Mouse (Mus musculus): ENCODE measurements around the gene Spata45. TPM values are rescaled to one million over a fixed set of nuclear protein-coding genes. Genes with fewer than 3 reads are reported as not detected.
A peak's percentile ranks its signal among the peaks of the same experiment; 100 is the strongest.

Spata45 gene
- polyA plus RNA-seq, 1 experiment from 2014 or later = not detected

GRCm38 (mm10) chr1:191070259-191070658 is 33.8 kb downstream of the Spata45 start:
- no peak overlapping the region for H3K4me2 ChIP-seq (ENCODE audit: low read depth, low read length)
- ATAC-seq (ENCODE audit: insufficient read depth, low FRiP score) = no peak
- 86% methylated on average over 4 of the region's 4 CpGs for WGBS
- no peaks in the 10 kb centered on the region for H3K27me3 ChIP-seq (ENCODE audit: control insufficient read depth, insufficient read depth, low read length)
- H3K36me3 ChIP-seq (ENCODE audit: control insufficient read depth, insufficient read depth, low read length) = peaks cover 10% of the 10 kb centered on the region
- H3K4me1 ChIP-seq (ENCODE audit: control insufficient read depth, insufficient read depth, low read length) = no peaks in the 10 kb centered on the region; the same call in 1 of the 2 replicates
- H3K9ac ChIP-seq (ENCODE audit: low read length) = no peak overlapping the region
- no peak overlapping the region for H3K4me3 ChIP-seq (replicated peaks; ENCODE audit: low read length)
- H3K27ac ChIP-seq (ENCODE audit: low read length) = no peak overlapping the region
- no peaks in the 10 kb centered on the region for H3K9me3 ChIP-seq (replicated peaks; ENCODE audit: control insufficient read depth, low read length)

GRCm38 (mm10) chr1:191071613-191072012 is 35.2 kb downstream of the Spata45 start:
- no peak overlapping the region for H3K4me3 ChIP-seq (replicated peaks; ENCODE audit: low read length)
- ATAC-seq (ENCODE audit: insufficient read depth, low FRiP score) = no peak
- H3K4me2 ChIP-seq (ENCODE audit: low read depth, low read length) = no peak overlapping the region
- H3K9me3 ChIP-seq (replicated peaks; ENCODE audit: control insufficient read depth, low read length) = no peaks in the 10 kb centered on the region
- peaks cover 10% of the 10 kb centered on the region; the same call in 1 of the 2 replicates for H3K36me3 ChIP-seq (ENCODE audit: control insufficient read depth, insufficient read depth, low read length)
- H3K27ac ChIP-seq (ENCODE audit: low read length) = no peak overlapping the region
- H3K27me3 ChIP-seq (ENCODE audit: control insufficient read depth, insufficient read depth, low read length) = no peaks in the 10 kb centered on the region
- no peak overlapping the region for H3K9ac ChIP-seq (ENCODE audit: low read length)
- 80% methylated on average over 6 of the region's 6 CpGs for WGBS
- no peaks in the 10 kb centered on the region; the same call in 1 of the 2 replicates for H3K4me1 ChIP-seq (ENCODE audit: control insufficient read depth, insufficient read depth, low read length)

- no peak overlapping the region for H3K9ac ChIP-seq (ENCODE audit: low read length)
- peaks cover 17% of the 10 kb centered on the region; the same call in 1 of the 2 replicates for H3K36me3 ChIP-seq (ENCODE audit: control insufficient read depth, insufficient read depth, low read length)
- no peaks in the 10 kb centered on the region for H3K27me3 ChIP-seq (ENCODE audit: control insufficient read depth, insufficient read depth, low read length)
- no peak overlapping the region for H3K4me3 ChIP-seq (replicated peaks; ENCODE audit: low read length)
- 86% methylated on average over 16 of the region's 16 CpGs for WGBS
- no peaks in the 10 kb centered on the region; the same call in 1 of the 2 replicates for H3K4me1 ChIP-seq (ENCODE audit: control insufficient read depth, insufficient read depth, low read length)
- H3K4me2 ChIP-seq (ENCODE audit: low read depth, low read length) = no peak overlapping the region
- no peak for ATAC-seq (ENCODE audit: insufficient read depth, low FRiP score)
- H3K27ac ChIP-seq (ENCODE audit: low read length) = peak overlapping the region; percentile 9
- no peaks in the 10 kb centered on the region for H3K9me3 ChIP-seq (replicated peaks; ENCODE audit: control insufficient read depth, low read length)
These were observed 36.0 kb downstream of the Spata45 start for GRCm38 (mm10) chr1:191072329-191072913.

- H3K27me3 ChIP-seq (ENCODE audit: control insufficient read depth, insufficient read depth, low read length) = no peaks in the 10 kb centered on the region
- peaks cover 19% of the 10 kb centered on the region for H3K36me3 ChIP-seq (ENCODE audit: control insufficient read depth, insufficient read depth, low read length)
- ATAC-seq (ENCODE audit: insufficient read depth, low FRiP score) = no peak
- 63% methylated on average over 6 of the region's 6 CpGs for WGBS
- H3K27ac ChIP-seq (ENCODE audit: low read length) = peak overlapping the region; percentile 9
- H3K9ac ChIP-seq (ENCODE audit: low read length) = no peak overlapping the region
- no peak overlapping the region for H3K4me2 ChIP-seq (ENCODE audit: low read depth, low read length)
- H3K9me3 ChIP-seq (replicated peaks; ENCODE audit: control insufficient read depth, low read length) = no peaks in the 10 kb centered on the region
- H3K4me1 ChIP-seq (ENCODE audit: control insufficient read depth, insufficient read depth, low read length) = no peaks in the 10 kb centered on the region; the same call in 1 of the 2 replicates
- H3K4me3 ChIP-seq (replicated peaks; ENCODE audit: low read length) = no peak overlapping the region
These were observed 36.6 kb downstream of the Spata45 start for GRCm38 (mm10) chr1:191073001-191073400.

- peaks cover 20% of the 10 kb centered on the region for H3K36me3 ChIP-seq (ENCODE audit: control insufficient read depth, insufficient read depth, low read length)
These were observed 37.0 kb downstream of the Spata45 start for GRCm38 (mm10) chr1:191073486-191073885.

GRCm38 (mm10) chr1:191075199-191075883 is 38.9 kb downstream of the Spata45 start:
- Histone ChIP-seq H3K27me3 (ENCODE audit: control insufficient read depth, insufficient read depth, low read length) (no peaks in the 10 kb centered on the region), H3K4me3 (replicated peaks; ENCODE audit: low read length) (no peak overlapping the region), H3K4me2 (ENCODE audit: low read depth, low read length) (no peak overlapping the region), H3K9me3 (replicated peaks; ENCODE audit: control insufficient read depth, low read length) (no peaks in the 10 kb centered on the region), H3K4me1 (ENCODE audit: control insufficient read depth, insufficient read depth, low read length) (no peaks in the 10 kb centered on the region; the same call in 1 of the 2 replicates), H3K36me3 (ENCODE audit: control insufficient read depth, insufficient read depth, low read length) (peaks cover 16% of the 10 kb centered on the region), H3K9ac (ENCODE audit: low read length) (no peak overlapping the region), H3K27ac (ENCODE audit: low read length) (0 out of 2 replicates have a peak overlapping the region, but pooled peaks have one; percentile 4)
- WGBS = 48% methylated on average over 10 of the region's 10 CpGs
- ATAC-seq (ENCODE audit: insufficient read depth, low FRiP score) = peak; percentile 39; the same call in 1 of the 2 replicates

More at GRCm38 (mm10) chr1:191073486-191073885, 37.0 kb downstream of the Spata45 start:
- Histone ChIP-seq H3K27me3 (ENCODE audit: control insufficient read depth, insufficient read depth, low read length) (no peaks in the 10 kb centered on the region), H3K4me3 (replicated peaks; ENCODE audit: low read length) (no peak overlapping the region), H3K27ac (ENCODE audit: low read length) (no peak overlapping the region), H3K9me3 (replicated peaks; ENCODE audit: control insufficient read depth, low read length) (no peaks in the 10 kb centered on the region), H3K4me1 (ENCODE audit: control insufficient read depth, insufficient read depth, low read length) (no peaks in the 10 kb centered on the region; the same call in 1 of the 2 replicates), H3K4me2 (ENCODE audit: low read depth, low read length) (no peak overlapping the region), H3K9ac (ENCODE audit: low read length) (no peak overlapping the region)
- WGBS = 65% methylated on average over 4 of the region's 4 CpGs
- ATAC-seq (ENCODE audit: insufficient read depth, low FRiP score) = no peak

GRCm38 (mm10) chr1:191083230-191083629 is 46.8 kb downstream of the Spata45 start:
- Histone ChIP-seq H3K36me3 (ENCODE audit: control insufficient read depth, insufficient read depth, low read length) (peaks cover 9% of the 10 kb centered on the region; the same call in 1 of the 2 replicates), H3K4me2 (ENCODE audit: low read depth, low read length) (no peak overlapping the region), H3K4me1 (ENCODE audit: control insufficient read depth, insufficient read depth, low read length) (no peaks in the 10 kb centered on the region), H3K27me3 (ENCODE audit: control insufficient read depth, insufficient read depth, low read length) (no peaks in the 10 kb centered on the region), H3K9ac (ENCODE audit: low read length) (no peak overlapping the region), H3K27ac (ENCODE audit: low read length) (no peak overlapping the region), H3K4me3 (replicated peaks; ENCODE audit: low read length) (no peak overlapping the region), H3K9me3 (replicated peaks; ENCODE audit: control insufficient read depth, low read length) (no peaks in the 10 kb centered on the region)
- 82% methylated on average over 8 of the region's 8 CpGs for WGBS
- no peak for ATAC-seq (ENCODE audit: insufficient read depth, low FRiP score)

- H3K4me1 ChIP-seq (ENCODE audit: control insufficient read depth, insufficient read depth, low read length) = no peaks in the 10 kb centered on the region
- no peaks in the 10 kb centered on the region for H3K27me3 ChIP-seq (ENCODE audit: control insufficient read depth, insufficient read depth, low read length)
- 64% methylated on average over 5 of the region's 5 CpGs for WGBS
- no peak overlapping the region for H3K4me3 ChIP-seq (replicated peaks; ENCODE audit: low read length)
- no peak overlapping the region for H3K4me2 ChIP-seq (ENCODE audit: low read depth, low read length)
- no peak overlapping the region for H3K9ac ChIP-seq (ENCODE audit: low read length)
- no peak overlapping the region for H3K27ac ChIP-seq (ENCODE audit: low read length)
- no peaks in the 10 kb centered on the region for H3K9me3 ChIP-seq (replicated peaks; ENCODE audit: control insufficient read depth, low read length)
- H3K36me3 ChIP-seq (ENCODE audit: control insufficient read depth, insufficient read depth, low read length) = 0 out of 2 replicates have a peak, but pooled peaks cover 8% of the 10 kb centered on the region
- ATAC-seq (ENCODE audit: insufficient read depth, low FRiP score) = no peak
These were observed 48.6 kb downstream of the Spata45 start for GRCm38 (mm10) chr1:191084951-191085559.

GRCm38 (mm10) chr1:191085597-191085996 is 49.2 kb downstream of the Spata45 start:
- no peak for ATAC-seq (ENCODE audit: insufficient read depth, low FRiP score)
- H3K9ac ChIP-seq (ENCODE audit: low read length) = no peak overlapping the region
- no peak overlapping the region for H3K4me3 ChIP-seq (replicated peaks; ENCODE audit: low read length)
- WGBS = 78% methylated on average over 12 of the region's 12 CpGs
- H3K4me2 ChIP-seq (ENCODE audit: low read depth, low read length) = no peak overlapping the region
- H3K27ac ChIP-seq (ENCODE audit: low read length) = no peak overlapping the region
- no peaks in the 10 kb centered on the region for H3K27me3 ChIP-seq (ENCODE audit: control insufficient read depth, insufficient read depth, low read length)
- H3K4me1 ChIP-seq (ENCODE audit: control insufficient read depth, insufficient read depth, low read length) = no peaks in the 10 kb centered on the region
- H3K36me3 ChIP-seq (ENCODE audit: control insufficient read depth, insufficient read depth, low read length) = 0 out of 2 replicates have a peak, but pooled peaks cover 8% of the 10 kb centered on the region
- H3K9me3 ChIP-seq (replicated peaks; ENCODE audit: control insufficient read depth, low read length) = no peaks in the 10 kb centered on the region
